Mouse (Mus musculus) cerebellum, adult 2 months (tissue): Measurements from ENCODE around the gene Dmpk.

Experiments
- CTCF ChIP-seq: fragments of 200-500 bp; IDR thresholded peaks from 2 replicates; pipeline ENCODE4 v1.5.1; 2011; ENCODE audit warnings: low read depth, mild to moderate bottlenecking, control low read depth, low read length, moderate library complexity, borderline replicate concordance; ENCODE audit not compliant: insufficient read depth
- POLR2A ChIP-seq: fragments of 200-500 bp; IDR thresholded peaks from 2 replicates; pipeline ENCODE4 v1.6.1; 2011; ENCODE audit warnings: low read length, control low read depth, borderline replicate concordance; ENCODE audit not compliant: insufficient read depth

GRCm38 (mm10) chr7:19054047-19054776 lies 29.4 kb upstream of the Dmpk start, which contains the start of gene Rsph6a:
- TF ChIP-seq CTCF (peak; percentile 49), POLR2A (no peak)
